Mouse (Mus musculus) urinary bladder, postnatal 14 days (tissue): ENCODE measurements at regions not wholly inside any gene's neighbourhood (a gene's known extent, or its start where the extent isn't known, plus 50 kb on each side); places are given as distances from the start of the nearest gene placed in this dataset.
A peak's percentile ranks its signal among the peaks of the same experiment; 100 is the strongest.
"Not testable (repeated sequence)": the region's sequence is repeated elsewhere in the genome, so short reads cannot be mapped to it uniquely, and the experiment has no call there.

ENCODE experiments used
- DNase-seq: peaks from one replicate; pipeline ENCODE4 v3.0.0; 2021; ENCODE audit warnings: low spot score

GRCm38 (mm10) chr16:56323828-56324227 lies 119.7 kb downstream of the Impg2 start:
- not testable (repeated sequence) for DNase-seq

DNA sequence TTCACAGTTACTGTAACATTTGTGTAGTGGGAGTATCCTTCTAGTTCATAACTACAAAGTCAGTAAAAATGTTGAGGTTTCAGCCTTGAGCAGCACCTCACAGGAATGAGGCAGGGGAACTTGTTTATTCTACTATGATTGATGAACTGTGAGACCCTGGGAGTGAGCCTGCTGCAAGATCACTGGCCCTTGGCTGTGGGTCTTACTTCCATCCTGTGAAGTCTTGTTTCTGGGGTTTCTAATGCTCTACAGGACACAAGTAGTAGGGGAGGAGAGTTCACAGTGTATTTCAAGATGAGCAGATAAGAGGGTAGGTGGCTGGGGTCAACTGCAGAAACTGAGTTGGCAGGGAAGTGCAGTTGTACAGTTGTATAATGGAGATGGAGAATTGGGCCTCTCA lies 128.3 kb upstream of the Abi3bp start:
- no peak for DNase-seq

- DNase-seq, result peak; percentile 14
Observed at GRCm38 (mm10) chr16:56352888-56353287, 124.8 kb upstream of the Abi3bp start.

- no peak for DNase-seq
Observed at GRCm38 (mm10) chr16:56359101-56359500, 118.6 kb upstream of the Abi3bp start.

GRCm38 (mm10) chr16:56360992-56361391 lies 116.7 kb upstream of the Abi3bp start:
- DNase-seq, result no peak

DNA sequence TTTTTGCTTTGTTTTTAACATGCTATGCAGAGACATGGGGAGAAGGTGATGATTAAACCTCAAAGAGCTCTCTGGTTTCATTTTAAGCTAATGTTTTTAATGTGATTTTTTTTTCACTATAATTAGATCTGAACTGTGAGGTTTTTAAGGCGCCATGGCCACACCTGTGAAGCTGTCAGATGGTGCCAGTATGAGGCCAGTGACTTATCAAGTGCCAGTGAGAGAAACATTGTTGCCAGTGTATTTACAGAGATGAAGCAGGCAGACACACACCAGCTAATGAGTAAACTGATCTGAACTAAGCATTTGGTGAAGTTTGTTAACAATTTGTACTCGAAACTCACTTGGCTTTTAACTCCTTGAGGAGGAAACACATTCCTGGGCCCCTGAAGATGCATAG lies 99.3 kb upstream of the Abi3bp start:
- no peak for DNase-seq

- no peak for DNase-seq
Observed at GRCm38 (mm10) chr16:56380680-56381079, 97.0 kb upstream of the Abi3bp start.

DNA sequence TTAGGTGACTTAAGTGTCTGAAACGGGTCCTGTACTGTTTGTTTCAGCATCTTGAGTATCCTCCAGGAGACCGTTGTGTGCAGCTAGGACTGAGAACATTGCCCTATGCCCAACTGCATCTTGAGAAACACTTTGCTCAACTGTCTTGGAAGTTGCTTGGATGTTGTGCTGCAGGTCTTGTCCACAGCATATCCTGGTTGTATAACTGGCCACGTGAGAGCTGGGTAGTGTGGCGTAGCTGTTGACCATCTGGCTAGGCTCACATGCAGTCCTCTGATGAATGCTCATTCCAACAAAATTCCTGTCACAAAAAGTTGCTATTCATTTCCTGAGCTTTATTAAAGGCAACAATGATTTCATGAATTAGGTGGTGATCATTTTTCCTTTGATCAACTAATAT lies 91.1 kb upstream of the Abi3bp start:
- DNase-seq, result no peak

DNA sequence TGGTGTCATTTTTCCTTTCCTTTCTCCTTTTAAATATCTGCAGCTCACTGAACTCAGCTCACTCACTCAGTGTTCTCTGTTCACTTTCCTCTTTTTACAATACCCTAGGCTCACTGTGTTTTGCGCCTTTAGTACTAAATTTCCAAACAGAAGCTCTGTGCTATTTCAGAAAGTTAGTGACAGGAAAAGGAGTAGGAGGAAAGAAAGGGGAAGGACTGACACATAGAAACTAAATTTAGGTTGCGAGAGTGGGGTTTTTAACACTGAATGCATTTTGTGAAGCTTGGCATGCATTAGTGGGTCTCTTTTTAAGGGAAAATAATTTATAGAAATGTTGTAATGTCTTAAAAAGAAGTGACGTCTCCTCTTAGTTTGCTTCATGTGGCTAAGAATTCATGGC lies 84.8 kb upstream of the Abi3bp start:
- DNase-seq, result no peak

DNA sequence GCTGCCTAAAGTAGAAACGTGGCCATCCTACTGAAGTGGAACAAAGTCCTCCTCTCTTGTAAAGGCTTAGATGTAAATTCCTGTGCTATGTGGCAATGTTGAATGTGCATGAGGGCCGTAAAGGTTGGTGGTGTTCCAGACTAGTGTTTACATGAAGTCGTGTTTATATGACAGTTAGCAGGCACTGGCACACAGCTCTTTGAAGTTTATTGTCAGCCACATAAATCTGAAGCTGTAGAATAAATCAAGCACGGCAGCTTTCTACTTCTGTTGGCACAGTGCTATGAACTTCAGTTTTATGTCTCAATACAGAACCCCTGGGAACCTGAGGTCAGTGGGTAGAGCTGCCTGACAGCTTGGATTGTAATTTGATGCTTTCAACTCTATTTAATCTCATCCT lies 81.1 kb upstream of the Abi3bp start:
- no peak for DNase-seq

DNA sequence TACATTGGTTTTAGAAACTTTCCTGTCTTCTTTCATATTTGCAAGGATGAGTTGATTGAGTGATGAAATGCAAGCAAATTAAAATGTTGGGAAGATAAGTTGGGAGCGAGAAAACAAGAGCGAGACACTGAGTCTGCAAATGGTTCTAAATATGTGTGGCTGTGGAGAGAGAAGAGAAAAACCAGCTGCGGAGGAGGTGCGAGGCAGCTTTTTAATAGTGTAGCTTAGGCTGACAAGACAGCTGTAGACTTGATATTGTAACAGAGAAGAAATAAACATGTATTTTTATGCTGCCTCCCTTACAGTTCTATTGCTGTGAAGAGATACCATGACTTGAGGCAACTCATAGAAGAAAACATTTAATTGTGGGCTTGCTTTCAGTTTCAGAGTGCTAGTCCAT lies 78.1 kb upstream of the Abi3bp start:
- no peak for DNase-seq

- peak; percentile 6 for DNase-seq
Observed at GRCm38 (mm10) chr16:56423761-56424160, 53.9 kb upstream of the Abi3bp start.
